Mouse (Mus musculus) megakaryocyte, embryonic 14.5 days (primary cell): ENCODE results near the gene Chn1.

ENCODE experiments used
- FLI1 ChIP-seq: IDR thresholded peaks from 2 replicates; pipeline ENCODE4 v1.6.1; 2012; ENCODE audit warnings: low read length, inconsistent platforms, mixed read lengths
- GATA1 ChIP-seq: IDR thresholded peaks from 3 replicates; pipeline ENCODE4 v1.6.1; 2012; ENCODE audit warnings: mixed read lengths, low read length, inconsistent platforms, borderline replicate concordance

GRCm38 (mm10) chr2:73763541-73763940, 11.6 kb downstream of the Chn1 start:
- TF ChIP-seq FLI1 = no peak
- TF ChIP-seq GATA1 = no peak
